Mouse (Mus musculus) ES-Bruce4 (cell line): ENCODE measurements around the gene Gm21900.
"Not testable (repeated sequence)": the region's sequence is repeated elsewhere in the genome, so short reads cannot be mapped to it uniquely, and the experiment has no call there.

ENCODE experiments used
- CTCF ChIP-seq: IDR thresholded peaks from one replicate; pipeline ENCODE4 v1.8.1; 2011; ENCODE audit warnings: low read depth, low read length
- EP300 ChIP-seq: IDR thresholded peaks from 2 replicates; pipeline ENCODE4 v1.6.1; 2011; ENCODE audit warnings: low read depth, low read length; ENCODE audit not compliant: insufficient read depth

GRCm38 (mm10) chrY:10643516-10643915 is 27.4 kb downstream of the Gm21900 start:
- TF ChIP-seq CTCF, EP300: not testable (repeated sequence)
